Mouse (Mus musculus) cerebellum, postnatal 36 days (tissue): ENCODE data around the gene Ccl28.
"Not testable (repeated sequence)": the region's sequence is repeated elsewhere in the genome, so short reads cannot be mapped to it uniquely, and the experiment has no call there.

ENCODE experiments used
- DNase-seq, 2 experiments: peaks; one replicate each; pipeline ENCODE4 v3.0.0; 2021 to 2022; ENCODE audit warnings: mixed read lengths in 2 of 2

The Ccl28 gene

DNA sequence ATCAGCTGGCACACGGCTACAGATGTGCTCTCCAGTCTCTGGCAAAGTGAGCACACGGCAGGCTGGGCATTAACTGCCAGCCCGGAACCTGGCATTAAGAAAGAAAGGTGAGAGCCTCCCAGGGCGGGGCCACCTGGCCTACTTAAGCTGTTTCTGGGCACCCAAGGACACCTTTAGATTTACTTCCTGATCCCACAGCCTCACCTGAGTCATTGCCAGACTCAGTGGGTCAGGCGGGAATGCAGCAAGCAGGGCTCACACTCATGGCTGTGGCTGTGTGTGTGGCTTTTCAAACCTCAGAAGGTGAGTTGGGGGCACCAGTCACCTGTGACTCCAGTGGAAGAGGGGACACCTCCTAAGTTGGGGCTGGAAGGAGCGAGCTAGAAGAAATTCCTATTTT, at the start of gene Ccl28:
TSS of gene Ccl28 (plus strand) at position 186 of the 400 bp plus-strand sequence.
- no peak for DNase-seq

DNA sequence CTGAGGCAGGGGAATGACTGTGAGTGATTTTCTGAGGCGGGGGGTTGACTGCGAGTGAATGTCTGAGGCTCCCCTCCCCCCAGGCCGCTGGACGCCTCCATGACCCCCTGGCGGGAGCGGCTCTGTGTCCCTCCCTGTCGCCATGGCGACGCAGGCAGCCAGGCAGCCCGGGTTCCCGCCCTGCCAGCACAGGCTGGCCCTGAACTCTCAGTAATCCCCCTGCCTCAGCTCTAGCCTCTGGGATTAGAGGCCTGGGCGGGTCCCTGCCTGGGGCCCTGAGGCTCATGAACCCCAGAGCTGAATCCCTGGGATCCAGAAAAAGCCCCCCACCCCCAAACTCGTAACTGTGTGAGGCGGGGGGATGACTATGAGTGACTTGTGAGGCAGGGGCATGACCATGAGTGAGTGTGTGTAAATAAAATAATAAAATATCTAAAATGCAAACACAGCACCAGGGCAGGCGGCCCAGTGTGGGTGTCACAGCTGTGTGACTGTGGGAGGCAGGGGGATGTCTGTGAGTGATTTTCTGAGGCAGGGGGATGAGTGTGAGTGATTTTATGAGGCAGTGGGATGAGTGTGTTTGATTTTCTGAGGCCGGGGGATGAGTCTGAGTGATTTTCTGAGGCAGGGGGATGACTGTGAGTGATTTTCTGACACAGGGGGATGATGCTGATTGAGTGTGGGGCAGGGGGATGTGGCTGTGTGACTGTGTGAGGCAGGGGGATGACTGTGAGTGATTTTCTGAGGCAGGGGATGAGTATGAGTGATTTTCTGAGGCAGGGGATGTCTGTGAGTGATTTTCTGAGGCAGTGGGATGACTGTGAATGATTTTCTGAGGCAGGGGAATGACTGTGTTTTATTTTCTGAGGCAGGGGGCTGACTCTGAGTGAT, 27.1 kb upstream of the Ccl28 start:
- peak in 1 of 2 experiments; percentile 9 for DNase-seq

DNA sequence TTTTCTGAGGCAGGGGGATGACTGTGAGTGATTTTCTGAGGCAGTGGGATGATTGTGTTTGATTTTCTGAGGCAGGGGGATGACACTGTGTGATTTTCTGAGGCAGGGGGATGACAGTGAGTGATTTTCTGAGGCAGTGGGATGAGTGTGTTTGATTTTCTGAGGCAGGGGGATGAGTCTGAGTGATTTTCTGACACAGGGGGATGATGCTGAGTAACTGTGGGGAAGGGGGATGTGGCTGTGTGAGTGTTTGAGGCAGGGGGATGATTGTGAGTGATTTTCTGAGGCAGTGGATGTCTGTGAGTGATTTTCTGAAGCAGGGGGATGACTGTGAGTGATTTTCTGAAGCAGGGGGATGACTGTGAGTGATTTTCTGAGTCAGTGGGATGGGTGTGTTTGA, 25.2 kb upstream of the Ccl28 start:
- not testable (repeated sequence) for DNase-seq

DNA sequence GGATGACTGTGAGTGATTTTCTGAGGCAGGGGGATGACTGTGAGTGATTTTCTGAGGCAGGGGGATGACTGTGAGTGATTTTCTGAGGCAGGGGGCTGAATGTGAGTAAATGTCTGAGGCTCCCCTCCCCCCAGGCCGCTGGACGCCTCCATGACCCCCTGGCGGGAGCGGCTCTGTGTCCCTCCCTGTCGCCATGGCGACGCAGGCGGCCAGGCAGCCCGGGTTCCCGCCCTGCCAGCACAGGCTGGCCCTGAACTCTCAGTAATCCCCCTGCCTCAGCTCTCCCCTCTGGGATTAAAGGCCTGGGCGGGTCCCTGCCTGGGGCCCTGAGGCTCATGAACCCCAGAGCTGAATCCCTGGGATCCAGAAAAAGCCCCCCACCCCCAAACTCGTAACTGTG, 24.6 kb upstream of the Ccl28 start:
- peak in 1 of 2 experiments; percentile 8 for DNase-seq

DNA sequence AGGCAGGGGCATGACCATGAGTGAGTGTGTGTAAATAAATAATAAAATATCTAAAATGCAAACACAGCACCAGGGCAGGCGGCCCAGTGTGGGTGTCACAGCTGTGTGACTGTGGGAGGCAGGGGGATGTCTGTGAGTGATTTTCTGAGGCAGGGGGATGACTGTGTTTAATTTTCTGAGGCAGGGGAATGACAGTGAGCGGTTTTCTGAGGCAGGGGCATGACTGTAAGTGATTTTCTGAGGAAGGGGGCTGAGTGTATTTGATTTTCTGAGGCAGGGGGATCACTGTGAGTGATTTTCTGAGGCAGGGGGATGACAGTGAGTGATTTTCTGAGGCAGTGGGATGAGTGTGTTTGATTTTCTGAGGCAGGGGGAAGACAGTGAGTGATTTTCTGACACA, 24.1 kb upstream of the Ccl28 start:
- not testable (repeated sequence) for DNase-seq

DNA sequence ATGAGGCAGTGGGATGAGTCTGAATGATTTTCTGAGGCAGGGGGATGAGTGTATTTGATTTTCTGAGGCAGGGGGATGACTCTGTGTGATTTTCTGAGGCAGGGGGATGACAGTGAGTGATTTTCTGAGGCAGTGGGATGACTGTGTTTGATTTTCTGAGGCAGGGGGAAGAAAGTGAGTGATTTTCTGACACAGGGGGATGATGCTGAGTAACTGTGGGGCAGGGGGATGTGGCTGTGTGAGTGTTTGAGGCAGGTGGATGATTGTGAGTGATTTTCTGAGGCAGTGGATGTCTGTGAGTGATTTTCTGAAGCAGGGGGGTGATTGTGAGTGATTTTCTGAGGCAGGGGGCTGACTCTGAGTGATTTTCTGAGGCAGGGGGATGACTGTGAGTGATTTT, 23.5 kb upstream of the Ccl28 start:
- peak in 1 of 2 experiments; percentile 33 for DNase-seq

DNA sequence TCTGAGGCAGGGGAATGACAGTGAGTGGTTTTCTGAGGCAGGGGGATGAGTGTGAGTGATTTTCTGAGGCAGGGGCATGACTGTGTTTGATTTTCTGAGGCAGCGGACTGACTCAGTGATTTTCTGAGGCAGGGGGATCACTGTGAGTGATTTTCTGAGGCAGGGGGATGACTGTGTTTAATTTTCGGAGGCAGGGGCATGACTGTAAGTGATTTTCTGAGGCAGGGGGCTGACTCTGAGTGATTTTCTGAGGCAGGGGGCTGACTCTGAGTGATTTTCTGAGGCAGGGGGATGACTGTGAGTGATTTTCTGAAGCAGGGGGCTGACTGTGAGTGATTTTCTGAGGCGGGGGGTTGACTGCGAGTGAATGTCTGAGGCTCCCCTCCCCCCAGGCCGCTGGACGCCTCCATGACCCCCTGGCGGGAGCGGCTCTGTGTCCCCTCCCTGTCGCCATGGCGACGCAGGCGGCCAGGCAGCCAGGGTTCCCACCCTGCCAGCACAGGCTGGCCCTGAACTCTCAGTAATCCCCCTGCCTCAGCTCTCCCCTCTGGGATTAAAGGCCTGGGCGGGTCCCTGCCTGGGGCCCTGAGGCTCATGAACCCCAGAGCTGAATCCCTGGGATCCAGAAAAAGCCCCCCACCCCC, 20.8 kb upstream of the Ccl28 start:
- peak; percentile 35 to 57 for DNase-seq

DNA sequence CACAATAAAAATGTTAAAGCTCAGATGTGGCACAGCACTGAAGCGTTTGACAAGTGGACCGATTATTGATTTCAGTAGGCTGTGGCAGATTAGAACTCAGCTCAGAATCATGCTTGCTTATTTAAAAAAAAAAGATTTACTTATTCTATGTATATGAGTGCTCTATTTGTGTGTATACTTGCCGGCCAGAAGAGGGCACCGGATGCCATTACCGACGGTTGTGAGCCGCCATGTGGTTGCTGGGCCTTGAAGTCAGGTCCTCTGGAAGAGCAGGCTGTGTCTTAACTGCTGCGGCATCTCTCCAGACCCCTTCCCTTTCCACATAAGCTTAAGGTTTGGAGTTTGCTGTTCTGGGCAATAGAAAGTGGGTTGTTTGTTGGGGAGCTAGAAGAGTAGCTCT, 19.7 kb upstream of the Ccl28 start:
- not testable (repeated sequence) for DNase-seq

DNA sequence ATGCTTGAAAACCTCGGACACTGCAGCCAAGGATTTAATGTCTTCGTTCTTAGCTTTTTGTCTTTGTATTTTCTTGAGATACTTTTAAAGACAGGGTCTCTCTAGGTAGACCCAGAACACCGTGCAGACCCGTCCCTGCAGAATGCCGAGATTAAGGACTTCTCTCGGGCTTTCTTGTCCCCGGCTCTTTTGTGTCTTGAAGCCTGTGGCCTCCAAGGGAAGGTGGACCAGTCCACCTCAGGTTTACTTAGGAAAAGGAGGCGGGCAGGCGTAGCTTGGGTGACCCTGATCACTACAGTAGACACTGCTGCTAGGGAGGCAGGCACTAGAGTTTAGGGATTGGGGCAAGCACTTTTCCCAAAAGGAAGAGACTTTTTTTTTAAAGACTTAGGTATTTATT, 19.3 kb upstream of the Ccl28 start:
- not testable (repeated sequence) for DNase-seq

DNA sequence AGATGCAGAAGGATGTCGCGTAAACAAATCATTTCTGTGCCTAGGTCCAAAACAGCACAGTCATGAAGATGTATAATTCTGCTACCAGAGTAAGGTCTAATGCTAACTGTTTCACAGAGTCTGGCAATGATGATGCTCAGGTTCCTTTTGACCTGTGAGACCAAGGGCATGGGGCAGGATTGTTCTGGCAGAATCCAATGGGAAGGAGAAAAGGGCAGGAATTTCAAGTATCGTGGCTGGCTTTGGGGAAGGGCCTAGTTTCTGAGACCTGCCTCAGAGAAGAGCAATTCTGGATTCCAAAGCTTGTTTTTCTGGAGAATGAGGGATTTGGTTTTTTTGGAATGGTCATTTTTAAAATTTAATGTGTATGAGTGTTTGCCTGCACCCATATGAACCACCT, 4.8 kb upstream of the Ccl28 start:
- no peak for DNase-seq

DNA sequence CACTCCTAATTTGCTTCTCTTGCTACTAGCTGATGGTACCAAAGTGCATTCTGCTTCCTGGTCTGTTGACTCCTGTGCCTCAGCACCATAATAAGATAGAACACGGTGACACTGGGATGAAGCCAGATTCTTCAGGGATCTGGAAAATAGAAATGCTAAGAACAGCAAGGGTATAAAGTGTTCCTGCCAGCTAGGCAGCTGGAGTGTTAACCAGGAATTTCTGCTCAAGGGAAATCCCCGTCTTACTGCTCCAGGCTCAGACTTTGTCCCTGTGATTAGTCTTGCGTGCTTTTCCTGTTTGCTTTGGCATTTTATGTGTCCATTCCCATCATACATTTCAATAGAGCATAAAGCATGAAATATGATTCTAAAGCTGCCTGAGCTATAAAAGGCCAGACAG, 3.9 kb upstream of the Ccl28 start:
- no peak for DNase-seq

DNA sequence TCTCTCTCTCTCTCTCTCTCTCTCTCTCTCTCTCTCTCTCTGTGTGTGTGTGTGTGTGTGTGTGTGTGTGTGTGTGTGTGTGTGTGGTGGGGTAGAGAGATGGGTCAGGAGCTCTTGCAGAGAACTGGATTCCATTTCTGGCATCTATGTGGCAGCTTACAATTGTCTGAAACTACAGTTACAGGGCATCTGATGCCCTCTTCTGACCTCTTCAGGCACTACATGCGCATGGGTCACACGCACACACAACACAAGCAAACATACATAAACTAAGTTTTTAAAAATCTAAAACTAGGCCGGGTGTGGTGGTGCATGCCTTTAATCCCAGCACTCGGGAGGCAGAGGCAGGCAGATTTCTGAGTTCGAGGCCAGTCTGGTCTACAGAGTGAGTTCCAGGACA, 2.3 kb downstream of the Ccl28 start:
- DNase-seq = peak in 1 of 2 experiments; percentile 23

DNA sequence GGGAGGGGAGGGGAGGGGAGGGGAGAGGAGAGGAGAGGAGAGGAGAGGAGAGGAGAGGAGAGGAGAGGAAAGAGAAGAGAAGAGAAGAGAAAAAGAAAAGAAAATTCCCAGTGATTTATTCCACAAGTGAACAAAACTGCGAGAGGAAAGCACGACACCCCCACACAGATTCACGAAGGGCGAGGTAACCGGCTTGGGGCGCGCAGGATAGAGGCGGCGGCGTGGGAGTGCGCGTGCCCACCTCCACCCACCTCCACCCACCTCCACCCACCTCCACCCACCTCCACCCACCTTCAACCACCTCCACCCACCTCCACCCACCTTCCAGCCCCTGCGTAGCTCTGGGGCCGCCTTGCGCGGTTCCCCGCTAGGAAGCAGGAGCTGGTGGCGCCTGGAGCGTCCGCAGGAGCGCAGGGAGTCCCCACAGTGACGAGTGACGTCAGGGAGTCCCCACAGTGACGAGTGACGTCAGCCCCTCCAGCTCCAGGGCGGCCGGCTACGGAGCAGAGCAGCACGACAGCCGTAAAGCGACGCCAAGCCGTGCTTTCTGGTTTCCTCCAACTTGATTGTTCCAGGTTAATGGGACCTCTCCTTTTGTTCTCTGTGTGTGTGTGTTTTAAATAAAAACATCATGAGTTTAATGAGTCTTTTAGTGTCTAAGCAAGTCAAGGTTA, 8.0 kb downstream of the Ccl28 start:
- DNase-seq = peak; percentile 87

DNA sequence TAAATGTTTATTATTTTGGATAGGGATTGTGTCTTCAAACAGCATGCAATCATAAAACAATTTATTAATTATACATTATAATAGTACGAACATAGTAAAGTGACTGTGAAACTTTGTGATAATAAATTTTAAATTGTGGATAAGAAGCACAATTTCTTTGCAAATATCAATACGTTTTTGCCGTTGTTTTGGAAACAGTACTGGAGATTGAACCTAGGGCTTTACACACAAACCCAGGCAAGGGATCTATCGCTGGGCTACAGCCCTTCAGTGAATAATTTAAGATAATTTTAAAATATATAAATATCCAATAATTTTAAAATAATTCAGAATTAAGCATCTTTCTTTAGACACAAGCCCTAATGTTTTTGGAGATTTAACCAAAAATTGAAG, 8.5 kb downstream of the Ccl28 start:
- no peak for DNase-seq

DNA sequence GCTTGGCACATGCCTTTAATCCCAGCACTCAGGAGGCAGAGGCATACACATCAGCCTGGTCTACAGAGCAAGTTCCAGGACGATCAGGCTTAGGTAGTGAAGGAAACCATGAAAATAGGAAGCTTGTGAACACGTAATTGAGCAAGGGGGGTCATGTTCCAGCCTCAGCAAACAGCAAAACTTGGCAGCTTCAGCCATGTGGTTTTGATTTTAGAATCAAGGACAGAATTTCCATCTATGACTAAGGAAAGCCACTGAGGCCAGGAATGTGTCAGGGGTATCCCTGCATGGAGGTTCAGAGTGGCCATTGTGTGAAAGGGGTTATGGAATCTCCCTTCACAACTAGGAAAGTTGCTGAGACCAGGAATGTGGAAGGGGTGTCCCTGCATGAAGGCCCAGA, 11.9 kb downstream of the Ccl28 start:
- DNase-seq = no peak

DNA sequence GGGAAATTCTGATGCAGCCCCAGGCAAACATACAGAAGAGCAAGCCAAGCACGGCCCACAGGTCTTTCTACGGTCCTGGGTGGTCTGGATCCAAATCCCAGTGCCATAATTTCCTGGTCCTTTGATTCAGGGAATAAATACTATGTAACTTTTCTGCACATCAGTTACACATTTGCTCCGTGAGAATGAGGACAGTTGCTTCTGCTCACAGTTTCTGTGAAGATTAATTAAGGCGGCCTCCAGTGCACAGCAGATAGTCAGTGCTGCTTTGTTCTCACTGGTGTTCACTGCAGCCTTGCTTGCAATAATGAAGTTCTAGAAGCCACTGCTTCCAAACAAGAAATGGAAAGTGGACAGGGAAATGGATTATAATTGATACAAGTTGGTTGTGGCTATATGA, 14.2 kb downstream of the Ccl28 start:
- no peak for DNase-seq

DNA sequence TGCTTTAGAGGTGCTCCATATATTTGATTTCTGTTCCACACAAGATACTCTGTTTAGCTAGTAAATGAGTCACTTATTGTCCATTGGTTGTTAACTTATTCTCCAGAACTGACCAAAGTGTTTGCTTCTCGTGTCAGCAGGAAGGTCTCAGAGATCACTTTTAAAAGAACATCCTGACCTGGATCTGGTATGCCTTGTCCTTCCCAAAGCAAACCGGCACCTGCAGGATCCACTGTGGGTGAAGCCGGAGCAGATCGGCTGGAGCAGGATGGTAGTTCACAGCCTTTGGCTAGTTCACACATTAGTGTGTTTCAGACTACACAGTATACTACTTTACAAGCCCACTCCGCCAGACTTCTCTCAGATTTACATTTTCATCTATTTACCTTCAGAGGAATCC, 14.8 kb downstream of the Ccl28 start:
- no peak for DNase-seq

DNA sequence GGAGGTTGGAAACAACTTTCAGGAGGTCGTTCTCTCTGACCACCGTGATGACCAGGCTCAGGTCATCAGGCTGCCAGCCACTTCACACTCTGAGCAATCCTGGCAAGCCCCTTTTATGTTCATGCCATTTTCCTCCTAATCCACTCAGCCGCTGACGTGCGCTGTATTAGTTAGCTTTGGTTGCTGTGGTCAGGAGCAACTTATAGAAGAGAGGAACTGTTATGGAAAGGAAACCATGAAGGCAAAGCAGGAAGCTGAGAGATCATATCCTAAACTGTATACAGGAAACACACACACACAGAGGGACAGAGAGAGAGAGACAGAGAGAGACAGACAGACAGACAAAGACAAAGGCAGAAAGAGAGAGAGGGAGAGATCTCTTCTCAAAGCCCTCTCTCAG, 15.7 kb downstream of the Ccl28 start:
- no peak for DNase-seq

DNA sequence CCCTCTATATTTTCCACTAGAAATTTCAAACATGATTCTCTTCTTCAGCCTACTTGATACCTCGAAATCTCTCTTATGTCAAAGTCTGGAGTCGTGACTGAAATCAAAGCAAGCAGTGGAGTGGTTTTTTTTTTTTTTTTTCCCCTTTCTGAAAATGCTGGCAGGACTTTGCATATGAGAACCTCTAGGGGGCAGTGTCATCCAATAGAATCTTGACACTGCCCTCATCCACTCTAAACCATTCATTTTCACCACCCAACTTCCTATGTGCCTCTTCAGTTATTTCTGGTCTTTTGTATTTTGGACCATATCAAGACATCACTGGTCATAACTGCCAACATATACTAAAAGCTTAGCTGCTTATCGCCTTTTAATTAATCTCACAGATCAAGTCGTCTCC, 16.9 kb downstream of the Ccl28 start:
- DNase-seq = peak; percentile 7 to 28

DNA sequence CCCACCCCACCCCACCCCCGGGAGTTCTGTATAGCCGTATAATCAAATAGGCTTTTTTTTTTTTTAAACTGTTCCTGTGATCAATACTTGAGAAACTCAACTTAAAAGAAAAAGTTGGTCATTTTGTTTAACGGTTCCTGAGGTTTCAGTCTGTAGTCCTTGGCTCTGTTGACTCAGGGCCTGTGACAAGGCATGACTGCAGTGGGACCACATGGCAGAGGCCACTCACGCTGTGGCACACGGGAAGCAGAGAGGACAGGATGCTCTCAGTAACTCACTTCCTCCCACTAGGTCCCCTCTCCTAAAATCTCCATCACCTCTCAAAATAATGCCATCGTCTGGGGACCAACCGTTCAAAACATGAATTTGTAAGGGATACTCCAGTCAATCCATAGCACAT, 17.5 kb downstream of the Ccl28 start:
- DNase-seq = no peak

DNA sequence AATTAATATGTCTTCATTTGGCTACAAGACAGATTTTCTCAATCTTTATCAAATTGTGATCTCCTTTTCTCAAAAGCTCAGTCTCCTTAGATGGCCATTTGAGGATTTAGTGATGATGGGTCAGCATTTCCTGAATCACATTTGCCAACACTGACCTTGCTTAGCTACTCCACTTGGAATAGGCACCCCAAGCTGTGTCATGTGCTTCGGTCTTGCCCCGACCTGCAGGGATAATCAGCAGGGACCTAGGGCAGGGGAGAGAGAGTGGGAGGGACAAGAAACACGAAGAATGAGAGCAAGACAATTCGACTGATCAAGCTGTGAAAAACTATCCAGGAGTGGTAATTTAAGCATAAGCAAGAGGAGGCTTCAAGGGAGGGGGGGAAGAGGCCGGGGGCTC, 21.1 kb downstream of the Ccl28 start:
- DNase-seq = no peak

DNA sequence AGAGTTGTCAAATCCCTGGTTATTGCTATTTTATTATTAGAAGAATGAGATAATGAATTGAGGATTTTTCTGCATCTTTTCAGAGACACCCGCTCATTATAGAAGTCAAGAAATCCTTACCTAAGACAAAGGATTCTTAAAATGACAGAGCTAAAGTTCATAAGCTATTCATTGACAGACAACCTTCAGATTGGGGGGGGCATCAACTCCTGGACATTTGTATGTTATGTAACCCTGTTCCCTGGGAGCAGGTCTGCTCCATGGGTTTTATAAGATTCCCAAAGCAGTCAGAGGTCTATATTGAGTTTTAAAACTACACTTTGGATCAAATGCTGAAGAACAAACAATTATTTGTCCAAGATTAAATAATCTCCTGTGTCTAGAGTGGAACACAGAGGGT, 22.9 kb downstream of the Ccl28 start:
- no peak for DNase-seq

DNA sequence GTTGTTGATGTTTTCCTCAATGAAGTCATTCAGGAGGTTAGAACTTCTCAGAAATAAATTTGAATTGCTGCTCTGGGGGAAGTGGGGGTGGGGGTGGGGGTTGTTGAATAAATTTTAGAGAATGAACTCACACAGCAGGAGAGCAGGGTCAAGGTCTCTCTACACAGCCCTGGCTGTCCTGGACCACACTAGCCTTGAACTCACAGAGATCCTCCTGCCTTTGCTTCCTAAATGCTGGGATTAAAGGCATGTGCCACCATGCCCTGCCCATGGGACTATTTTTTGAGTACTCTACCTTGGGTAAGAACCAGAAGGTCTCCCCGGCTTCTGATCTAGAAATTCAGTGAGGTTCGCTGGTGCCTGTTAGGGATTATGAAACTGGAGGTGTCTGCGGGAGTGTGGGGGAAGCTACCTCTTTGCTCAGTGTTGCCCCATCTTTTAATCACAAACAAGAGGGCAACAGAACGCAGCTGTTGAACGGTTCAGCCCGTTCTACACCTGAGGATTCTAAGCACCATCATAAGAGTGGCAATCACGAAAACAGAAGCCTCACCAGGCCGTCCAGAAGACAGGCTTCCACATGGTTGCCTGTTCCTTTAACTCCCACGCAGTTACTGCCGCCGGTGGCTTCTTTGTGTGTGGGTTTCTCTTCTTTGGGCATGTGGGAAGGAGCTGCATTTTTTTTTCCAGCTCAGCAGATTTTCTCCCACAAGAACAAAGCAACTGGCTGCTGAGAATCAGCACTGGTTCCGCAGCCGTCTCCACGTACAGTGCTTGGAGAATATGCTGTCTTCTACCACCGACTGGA, 25.5 kb downstream of the Ccl28 start:
- DNase-seq = no peak
